Mouse (Mus musculus): Measurements from ENCODE around the gene Gm16253.

Gene Gm16253

DNA sequence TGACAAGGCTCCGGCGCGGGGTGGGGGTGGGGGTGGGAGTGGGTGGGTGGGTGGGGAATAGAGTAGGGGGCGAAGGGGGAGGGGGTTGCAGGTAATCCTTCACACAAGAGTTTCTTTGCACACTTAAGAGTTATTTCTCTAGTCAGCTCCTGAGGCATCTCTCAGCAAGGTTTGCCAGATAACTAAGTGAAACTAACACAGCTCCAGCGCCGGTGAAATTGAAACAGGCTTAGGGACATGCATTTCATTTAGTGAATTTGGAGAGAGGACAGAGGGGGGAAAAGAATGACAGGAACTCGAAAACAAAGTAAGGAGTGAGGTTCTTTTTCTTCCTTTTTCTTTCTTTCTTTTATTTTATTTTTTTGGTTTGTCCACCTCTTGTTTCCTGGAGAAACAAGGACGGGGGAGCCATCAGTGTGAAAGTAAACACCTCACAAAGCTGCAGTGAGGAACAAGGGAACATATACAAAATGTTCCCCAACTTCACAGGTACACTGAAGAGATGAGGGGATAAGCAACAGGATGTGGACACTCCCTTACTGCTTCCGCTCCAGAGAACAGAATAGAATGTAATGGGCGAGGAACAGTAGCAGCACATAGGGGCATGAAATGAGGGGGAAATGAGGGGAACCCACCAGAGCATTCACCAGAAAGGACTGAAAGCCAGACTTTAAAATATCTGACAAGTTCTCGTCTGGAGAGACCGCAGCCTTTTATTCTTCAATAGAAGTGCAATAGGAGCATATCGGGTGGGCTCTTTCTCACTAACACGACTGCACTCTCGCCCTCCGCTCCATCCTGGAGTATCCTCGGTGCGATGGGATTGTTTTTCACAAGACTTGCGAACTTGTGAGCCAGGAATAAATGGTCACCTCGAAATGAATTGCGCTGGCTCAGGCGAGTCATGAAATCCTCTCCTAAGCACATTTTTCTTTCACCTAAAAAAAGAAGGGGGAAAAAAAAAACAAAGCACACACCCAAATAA, 19.8 kb upstream of the Gm16253 start:
- no peak for DNase-seq (ENCODE audit: low read depth in 1 of 2, low spot score in 2 of 2)

DNA sequence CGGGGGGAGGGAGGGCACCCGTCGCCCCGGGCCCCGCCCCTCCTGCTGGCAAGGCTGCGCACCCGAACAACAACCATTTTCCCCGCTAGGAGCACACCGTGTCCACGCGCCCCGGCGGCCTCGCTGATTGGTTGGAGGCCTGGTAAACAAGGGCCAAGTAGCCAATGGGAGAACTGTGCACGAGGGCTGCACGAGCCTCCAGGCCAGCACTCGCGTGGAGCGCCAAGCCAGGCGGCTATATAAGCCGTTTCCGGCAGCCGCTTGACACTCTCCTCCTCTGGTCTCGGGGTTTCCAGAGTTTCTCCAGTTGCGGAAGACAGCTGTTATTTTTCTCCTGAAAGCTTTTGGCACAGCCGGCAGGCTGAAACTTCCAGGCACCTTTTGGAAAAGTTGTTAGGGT, 19.1 kb upstream of the Gm16253 start, which contains the start of gene Txnip:
Txnip (plus strand) TSS at position 264 of the 400 bp plus-strand sequence.
- DNase-seq (ENCODE audit: low read depth in 1 of 2, low spot score in 2 of 2), result peak; percentile 97 to 98

DNA sequence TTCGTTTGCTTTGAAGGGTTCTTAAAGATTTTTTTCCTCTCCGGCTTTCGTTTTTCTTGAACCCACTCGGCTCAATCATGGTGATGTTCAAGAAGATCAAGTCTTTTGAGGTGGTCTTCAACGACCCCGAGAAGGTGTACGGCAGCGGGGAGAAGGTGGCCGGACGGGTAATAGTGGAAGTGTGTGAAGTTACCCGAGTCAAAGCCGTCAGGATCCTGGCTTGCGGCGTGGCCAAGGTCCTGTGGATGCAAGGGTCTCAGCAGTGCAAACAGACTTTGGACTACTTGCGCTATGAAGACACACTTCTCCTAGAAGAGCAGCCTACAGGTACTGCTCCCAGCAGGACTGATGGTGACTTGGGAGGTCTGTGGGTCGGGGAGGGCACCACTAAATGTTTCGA, 18.6 kb upstream of the Gm16253 start:
- no peak for DNase-seq (ENCODE audit: low read depth in 1 of 2, low spot score in 2 of 2)

DNA sequence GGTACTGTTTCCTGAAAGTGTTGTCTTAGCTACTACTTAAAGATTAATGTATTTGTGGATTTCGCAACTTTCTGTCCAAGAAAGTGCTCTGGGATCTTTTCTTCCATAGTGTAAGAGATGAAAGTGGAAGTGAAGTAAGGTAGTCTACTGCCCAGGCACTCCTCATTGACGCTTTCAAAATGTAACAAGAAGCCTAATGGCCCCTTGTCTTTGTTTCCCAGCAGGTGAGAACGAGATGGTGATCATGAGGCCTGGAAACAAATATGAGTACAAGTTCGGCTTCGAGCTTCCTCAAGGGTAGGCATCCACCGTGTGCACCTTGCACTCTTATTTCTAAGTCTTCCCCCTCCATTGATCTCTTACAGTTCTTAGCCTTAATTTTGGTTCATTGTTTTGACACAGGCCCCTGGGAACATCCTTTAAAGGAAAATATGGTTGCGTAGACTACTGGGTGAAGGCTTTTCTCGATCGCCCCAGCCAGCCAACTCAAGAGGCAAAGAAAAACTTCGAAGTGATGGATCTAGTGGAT, 18.1 kb upstream of the Gm16253 start:
- no peak for DNase-seq (ENCODE audit: low read depth in 1 of 2, low spot score in 2 of 2)

DNA sequence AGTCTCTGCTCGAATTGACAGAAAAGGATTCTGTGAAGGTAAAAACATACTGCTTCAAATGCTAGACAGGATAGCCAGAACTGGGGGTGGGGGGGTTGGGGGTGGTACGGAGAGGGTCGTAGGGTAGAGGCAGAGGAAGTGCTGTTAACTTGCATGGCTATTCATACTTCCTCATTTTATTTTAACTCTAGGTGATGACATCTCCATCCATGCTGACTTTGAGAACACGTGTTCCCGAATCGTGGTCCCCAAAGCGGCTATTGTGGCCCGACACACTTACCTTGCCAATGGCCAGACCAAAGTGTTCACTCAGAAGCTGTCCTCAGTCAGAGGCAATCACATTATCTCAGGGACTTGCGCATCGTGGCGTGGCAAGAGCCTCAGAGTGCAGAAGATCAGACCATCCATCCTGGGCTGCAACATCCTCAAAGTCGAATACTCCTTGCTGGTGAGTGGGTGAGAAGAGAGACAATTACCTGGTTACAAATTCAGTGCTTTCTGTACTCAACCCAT, 17.3 kb upstream of the Gm16253 start:
- DNase-seq (ENCODE audit: low read depth in 1 of 2, low spot score in 2 of 2), result no peak

DNA sequence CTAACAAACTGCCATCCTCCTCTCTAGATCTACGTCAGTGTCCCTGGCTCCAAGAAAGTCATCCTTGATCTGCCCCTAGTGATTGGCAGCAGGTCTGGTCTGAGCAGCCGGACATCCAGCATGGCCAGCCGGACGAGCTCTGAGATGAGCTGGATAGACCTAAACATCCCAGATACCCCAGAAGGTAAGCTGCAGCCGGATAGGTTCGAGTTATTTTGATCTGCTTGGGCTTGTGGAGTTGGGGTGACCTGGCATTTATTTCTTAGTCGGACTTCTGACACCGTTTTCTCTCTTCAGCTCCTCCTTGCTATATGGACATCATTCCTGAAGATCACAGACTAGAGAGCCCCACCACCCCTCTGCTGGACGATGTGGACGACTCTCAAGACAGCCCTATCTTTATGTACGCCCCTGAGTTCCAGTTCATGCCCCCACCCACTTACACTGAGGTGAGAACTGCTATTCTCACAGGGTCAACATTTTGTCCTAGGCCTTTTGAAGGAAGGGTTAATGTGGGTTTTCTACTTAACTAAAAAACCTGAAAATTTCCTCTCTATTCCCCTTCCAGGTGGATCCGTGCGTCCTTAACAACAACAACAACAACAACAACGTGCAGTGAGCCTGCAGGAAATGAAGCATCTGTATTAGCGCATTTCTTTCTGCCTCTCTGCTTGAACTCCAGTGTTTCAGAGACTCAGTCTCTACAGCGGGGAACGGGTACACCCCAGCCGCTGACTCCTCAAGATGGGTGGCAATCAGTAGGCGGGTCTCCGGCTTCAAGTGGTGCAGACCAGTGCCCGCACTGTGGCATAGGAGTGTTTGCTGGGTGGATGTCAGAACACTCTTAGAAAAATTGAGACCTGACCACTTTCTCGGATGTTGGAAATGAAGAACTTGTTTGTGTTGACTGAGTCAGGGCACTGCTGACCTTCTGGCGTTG, 16.6 kb upstream of the Gm16253 start:
- DNase-seq (ENCODE audit: low read depth in 1 of 2, low spot score in 2 of 2), result no peak

DNA sequence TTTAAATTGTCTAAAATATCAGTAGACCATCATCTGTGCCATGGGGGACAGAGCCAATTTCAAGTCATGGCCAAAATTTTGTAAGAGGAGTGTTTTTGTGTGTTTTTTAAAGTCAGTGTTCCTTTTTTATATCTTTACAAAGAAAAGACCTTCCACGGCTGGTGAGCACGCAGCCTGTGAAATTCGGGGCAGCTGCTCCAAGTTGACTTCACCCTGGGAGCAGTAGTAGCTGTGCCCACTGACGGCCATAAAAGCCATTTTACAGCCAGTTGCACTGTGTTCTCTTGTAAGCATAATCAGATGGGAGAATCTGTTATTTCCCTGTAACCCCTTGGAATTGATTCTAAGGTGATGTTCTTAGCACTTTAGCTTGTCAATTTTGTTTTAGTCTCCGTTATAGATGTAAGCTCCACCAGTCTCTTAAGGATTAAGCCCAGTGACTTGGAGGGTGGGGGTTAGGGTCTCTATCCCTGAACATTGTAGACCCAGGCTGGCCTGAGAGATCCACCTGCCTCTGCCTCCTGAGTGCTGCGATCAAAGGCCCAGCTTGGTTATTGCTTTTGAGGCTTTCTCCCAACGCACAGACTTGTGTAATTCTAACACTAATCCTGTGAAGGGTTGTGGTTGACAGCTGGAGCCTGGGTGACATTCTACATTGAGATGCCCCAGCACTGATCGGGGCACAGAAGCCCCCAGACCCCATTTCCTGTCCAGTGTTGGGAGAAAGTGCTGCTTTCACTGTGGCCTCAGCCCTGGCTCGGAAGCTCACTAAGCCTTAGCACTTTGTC, 15.7 kb upstream of the Gm16253 start:
- DNase-seq (ENCODE audit: low read depth in 1 of 2, low spot score in 2 of 2), result no peak

DNA sequence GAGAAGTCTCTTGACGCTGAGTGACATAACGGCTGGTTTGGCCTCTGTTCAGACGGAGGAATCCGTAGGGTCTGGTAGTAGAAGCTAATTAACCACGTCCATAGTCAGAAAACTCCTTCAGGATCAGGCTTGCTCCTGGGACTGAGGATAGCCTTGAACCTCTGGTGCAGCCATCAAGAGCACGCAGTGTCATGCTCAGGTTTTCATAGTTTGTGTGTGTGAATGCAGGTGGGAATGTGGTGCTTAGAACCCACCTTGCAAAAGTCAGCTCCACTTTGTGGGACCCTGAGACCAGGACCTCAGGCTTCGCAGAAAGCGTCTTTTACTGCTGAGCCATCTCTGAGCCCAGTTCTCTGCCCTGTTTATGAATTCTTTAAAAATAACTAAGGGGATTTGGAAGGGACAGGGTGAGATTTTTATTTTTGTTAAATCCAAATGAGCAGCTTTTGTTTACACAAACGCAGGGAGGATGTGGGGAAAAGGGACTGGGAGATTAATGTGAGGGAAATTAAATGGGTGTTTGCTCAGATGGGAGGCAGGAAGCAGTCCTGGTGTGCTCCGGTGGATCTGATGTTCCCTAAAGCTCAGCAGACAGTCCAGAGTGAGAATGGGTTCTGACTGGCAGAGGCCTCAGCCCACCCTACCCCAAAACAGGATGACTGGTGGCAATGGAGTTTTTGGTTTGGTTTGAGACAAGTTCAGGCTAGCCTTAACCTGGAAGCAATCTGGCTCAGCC, 14.7 kb upstream of the Gm16253 start:
- DNase-seq (ENCODE audit: low read depth in 1 of 2, low spot score in 2 of 2), result no peak

DNA sequence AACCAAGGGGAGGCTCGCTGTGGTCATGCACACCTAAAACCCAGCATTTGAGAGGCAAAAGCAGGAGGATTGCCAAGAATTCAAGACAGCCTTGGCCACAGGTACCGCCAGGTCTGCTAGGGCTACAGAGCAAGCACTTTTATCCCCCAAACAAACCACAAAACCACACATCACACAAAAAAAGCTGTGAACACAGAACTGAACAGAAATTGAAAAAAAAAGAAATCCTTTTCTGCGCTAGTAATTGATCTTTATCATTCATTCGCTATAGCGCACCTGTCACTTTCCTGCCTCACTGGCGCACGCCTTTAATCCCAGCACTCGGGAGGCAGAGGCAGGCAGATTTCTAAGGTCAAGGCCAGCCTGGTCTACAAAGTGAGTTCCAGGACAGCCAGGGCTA, 13.5 kb upstream of the Gm16253 start:
- no peak for DNase-seq (ENCODE audit: low read depth in 1 of 2, low spot score in 2 of 2)

DNA sequence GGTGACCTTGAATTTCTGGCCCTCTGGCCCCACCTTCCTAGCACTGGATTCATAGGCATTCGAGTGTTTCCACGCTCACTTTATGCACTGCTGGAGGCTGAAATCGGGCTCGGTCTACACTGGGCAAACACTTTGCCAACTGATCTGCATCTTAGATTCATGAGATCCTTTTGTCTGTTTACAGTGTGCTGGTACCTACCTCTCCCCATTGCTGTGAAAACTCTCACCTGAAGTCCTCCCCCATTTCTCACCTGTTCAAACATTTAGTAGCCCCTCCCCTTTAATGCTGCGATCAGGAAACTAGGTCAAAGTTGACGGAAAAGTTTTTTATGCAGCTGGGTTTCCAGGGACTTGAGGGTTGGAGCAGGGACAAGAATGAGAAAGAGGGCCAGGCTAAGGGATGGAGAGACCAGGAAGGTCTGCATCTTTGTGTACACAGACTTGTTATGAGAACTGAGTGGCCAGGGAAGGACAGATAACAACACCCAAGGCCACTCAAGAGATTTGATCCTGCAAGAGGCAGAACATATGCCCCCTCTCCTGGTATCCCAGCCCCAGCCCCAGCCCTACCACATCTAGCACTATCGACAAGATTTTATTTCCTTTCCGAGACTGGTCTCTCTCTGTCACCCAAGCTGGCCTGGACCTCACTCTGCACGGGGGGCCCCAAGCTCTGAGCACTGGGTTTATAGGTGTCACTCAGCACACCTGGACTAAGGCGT, 12.7 kb upstream of the Gm16253 start:
- DNase-seq (ENCODE audit: low read depth in 1 of 2, low spot score in 2 of 2), result no peak

DNA sequence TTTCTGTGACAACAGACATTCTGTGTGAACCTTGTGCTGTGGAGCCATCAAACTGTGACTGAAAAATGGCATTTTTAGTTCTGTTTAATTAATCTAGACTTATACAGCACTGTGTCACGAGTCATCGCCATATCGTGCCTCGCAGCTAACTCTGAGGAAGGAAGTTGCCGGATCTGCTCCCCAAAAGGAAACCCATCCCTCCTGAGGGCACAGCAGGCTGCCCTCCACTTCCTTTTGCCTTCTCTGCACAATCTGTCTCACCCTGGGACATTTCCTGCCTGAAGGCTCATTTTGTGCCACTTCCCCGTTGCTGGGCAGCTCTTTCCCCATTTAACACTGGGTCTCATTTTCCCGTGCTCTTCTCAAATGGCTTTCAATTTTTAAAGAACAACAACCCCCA, 12.2 kb upstream of the Gm16253 start:
- peak in 1 of 2 experiments; percentile 48 for DNase-seq (ENCODE audit: low read depth in 1 of 2, low spot score in 2 of 2)

DNA sequence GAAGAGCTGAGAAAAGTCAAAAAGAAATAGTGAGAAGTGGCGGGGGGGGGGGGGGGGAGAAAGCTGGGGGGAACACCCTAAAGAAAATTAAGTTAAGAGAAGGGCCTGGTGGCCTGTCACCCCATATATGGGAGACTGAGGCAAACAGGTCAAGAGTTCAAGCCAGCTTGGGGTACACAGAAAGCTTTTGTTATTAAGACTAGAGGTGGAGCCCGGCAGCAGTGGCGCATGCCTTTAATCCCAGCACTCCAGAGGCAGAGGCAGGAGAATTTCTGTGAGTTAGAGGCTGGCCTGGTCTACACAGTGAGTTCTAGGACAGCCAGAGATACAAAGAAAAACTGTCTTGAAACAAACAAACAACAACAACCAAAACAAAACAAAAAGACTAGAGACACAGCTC, 11.7 kb upstream of the Gm16253 start:
- no peak for DNase-seq (ENCODE audit: low read depth in 1 of 2, low spot score in 2 of 2)

DNA sequence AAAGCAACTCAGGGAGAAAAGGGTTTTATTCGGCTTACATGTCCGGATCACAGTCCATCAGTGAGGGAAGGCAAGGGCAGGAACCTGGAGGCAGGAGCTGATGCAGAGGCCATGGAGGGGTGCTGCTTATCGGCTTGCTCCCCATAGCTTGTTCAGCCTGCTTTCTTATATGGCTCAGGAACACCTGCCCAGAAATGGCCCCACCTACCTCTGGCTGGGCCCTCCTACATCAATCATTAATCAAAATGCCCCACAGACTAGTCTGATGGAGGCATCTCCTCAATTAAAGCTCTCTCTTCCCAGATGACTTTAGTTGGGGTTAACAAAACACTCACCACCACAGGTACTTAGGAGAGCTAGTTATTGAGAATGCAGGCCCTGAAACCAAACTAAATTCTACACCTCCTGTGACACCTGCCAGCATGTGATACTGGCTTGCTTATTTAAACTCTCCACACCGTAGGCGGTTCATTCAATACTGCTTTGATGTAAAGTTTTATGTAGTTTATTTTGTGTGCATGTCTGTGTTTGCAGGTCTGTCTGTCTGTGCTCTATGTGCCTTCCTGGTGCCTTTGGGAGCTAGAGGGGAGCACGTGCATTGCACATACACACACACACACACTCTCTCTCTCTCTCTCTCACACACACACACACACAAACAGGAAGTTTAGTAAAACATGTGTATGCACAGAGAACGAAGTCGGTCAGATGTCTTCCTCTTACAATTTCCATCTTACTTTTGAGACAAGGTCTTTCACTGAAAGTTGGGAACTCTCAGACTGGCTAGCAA, 9.9 kb upstream of the Gm16253 start:
- no peak for DNase-seq (ENCODE audit: low read depth in 1 of 2, low spot score in 2 of 2)

DNA sequence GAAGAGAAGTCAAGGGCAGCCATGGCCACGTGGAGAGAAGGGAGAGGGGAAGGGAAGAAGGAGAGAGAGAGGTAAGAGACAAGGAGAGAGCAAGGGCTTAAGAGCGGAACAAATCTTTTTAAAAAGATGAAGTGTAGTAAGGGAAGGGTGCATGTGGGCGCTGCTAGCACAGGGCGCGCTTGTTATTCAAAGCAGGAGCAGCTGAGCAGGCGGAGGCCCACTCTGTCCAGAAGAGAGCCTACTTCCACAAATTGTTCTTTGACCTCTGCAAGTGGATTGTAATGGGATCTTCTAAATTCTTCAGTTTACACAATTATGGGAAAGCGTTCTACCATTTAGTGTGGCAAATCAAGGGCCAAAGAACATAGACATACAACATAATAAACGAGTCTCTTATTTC, 8.2 kb upstream of the Gm16253 start:
- DNase-seq (ENCODE audit: low read depth in 1 of 2, low spot score in 2 of 2), result no peak

DNA sequence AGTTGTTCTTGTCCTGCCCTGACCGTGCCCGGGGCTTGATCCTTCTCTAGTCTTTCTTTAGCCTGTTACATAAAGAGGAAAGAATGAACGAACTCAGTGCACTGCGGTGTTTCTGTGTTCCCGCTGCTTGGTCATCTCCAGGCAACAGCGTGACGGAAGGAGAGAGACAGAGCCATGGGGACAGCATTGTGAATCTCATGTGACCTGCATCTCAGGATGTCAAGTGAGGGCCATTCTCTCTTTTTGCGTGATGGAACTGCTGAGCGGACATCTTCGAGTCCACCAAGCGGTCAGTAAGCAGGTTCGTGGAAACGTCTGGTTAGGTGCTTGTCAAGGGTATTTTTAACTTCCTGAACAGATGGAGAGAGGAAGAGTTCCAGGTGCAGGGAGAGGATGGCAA, 7.3 kb upstream of the Gm16253 start:
- no peak for DNase-seq (ENCODE audit: low read depth in 1 of 2, low spot score in 2 of 2)

DNA sequence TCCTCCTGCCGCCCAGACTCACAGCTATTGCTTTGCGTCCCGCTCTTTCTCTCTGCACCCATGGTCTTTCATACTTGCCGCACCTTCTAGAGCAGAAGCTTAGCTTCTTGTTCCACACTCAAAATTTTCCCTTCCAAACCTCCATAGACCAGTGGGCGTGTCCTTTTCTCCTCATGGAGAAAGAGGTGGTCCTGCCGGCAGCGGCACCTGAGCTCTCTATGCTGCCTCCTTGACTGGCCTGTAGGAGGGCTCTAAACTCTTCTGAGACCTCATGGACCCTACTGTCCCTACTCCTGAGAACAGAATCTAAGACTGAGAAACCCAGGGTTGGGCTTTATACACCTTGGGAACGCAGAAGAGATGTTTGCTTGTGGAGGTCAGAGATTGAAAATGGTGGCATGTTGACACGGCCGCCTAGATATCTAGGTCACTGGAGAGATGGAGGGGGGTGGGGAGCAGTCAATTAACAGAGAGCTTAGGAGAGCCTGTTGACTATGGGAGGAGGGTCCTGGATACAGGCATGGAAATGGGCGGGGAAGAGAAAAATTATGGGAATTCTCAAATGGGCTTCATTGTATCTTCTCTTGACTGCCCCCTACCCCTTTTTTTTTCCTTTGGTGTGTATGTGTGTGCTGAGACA, 6.7 kb upstream of the Gm16253 start:
- DNase-seq (ENCODE audit: low read depth in 1 of 2, low spot score in 2 of 2), result no peak

DNA sequence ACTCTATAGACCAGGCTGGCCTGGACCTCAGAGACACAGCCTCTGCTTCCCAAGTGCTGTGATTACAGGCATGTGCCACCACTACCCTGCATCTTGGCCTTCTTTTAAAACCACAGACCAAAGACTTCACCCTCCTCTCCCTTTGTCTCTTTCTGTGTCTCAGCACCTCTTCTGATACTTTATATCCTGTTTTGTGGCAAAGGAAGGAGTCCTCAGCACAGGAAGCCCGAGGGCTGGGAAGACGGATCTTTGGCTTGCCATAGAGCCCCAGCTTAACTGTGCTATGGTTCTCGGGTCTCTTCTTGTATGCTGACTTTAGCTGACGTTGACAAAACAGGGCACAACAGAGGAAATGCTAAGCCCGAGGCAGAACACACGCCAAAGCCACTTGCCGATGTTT, 6.1 kb upstream of the Gm16253 start:
- DNase-seq (ENCODE audit: low read depth in 1 of 2, low spot score in 2 of 2), result no peak

DNA sequence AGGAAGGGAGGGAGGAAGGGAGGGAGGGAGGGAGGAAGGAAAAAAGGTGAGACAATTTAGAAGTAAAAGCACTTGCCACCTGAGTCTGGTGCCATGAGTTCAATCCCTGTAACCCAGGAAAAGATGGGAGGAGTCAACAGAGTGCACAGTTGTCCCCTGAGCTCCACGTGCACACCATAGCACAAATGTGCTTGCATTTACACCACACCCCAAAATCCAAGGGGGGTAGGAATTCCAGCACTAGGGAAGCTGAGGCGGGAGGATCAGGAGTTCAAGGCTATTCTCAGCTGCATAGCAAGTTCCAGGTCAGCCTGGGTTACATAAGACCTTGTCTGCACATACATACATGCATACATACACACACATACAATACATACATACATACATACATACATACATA, 5.4 kb upstream of the Gm16253 start:
- no peak for DNase-seq (ENCODE audit: low read depth in 1 of 2, low spot score in 2 of 2)
